Mouse (Mus musculus): ENCODE measurements at regions not wholly inside any gene's neighbourhood (a gene's known extent, or its start where the extent isn't known, plus 50 kb on each side); places are given as distances from the start of the nearest gene placed in this dataset.

DNA sequence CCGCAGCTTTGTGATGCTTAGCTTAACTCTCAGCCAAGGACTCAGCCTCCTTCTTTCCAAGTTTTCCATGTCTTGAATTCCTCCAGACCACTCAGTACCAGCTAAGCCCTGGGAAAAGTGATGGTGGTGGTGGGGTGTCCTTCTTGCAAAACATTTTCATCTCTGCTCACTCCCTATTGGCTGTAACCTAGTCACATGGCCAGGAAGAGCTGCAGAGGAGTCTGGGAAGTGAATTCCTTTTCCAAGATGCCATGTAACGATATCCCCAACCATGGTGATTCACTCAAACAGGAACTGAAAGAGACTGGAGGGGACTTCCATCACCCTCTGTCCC is 69.8 kb upstream of the Npas2 start:
- no peak for ATAC-seq
- no peak for DNase-seq (ENCODE audit: low read depth, low spot score)
- ChIA-PET POLR2A (no interaction called here), CTCF (no interaction called here)
- no peaks in the 10 kb centered on the region for H3K27me3 ChIP-seq
- TF ChIP-seq CTCF (IDR thresholded peaks at IDR 0.05), result no peak
- in situ Hi-C loops (cut with MboI; ENCODE audit: low pct_unique_long_range_greater_than_20kb), result no loop called here

DNA sequence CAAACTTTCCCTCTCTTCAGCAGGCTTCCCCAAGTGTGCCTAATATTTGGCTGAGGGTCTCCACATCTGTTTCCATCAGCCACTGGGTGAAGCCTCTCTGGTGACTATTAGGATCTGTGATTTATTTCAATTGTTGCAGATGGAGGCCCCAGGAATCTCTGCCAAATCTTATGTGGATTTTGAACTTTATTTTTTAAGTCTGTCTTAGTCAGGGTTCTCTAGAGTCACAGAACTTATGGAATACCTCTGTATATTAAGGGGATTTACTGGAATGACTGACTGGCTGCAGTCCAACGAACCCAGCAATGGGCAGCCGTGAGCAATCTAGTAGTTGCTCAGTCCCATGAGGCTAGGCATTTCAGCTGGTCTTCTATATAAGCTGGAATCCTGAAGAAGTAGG is 59.0 kb upstream of the Npas2 start:
- H3K27me3 ChIP-seq, result no peaks in the 10 kb centered on the region
- ATAC-seq (no peak), DNase-seq (ENCODE audit: low read depth, low spot score) (no peak)
- no peak for TF ChIP-seq CTCF (IDR thresholded peaks at IDR 0.05)
- CTCF ChIA-PET, result no interaction called here
- POLR2A ChIA-PET, result no interaction called here
- in situ Hi-C loops (cut with MboI; ENCODE audit: low pct_unique_long_range_greater_than_20kb), result no loop called here

DNA sequence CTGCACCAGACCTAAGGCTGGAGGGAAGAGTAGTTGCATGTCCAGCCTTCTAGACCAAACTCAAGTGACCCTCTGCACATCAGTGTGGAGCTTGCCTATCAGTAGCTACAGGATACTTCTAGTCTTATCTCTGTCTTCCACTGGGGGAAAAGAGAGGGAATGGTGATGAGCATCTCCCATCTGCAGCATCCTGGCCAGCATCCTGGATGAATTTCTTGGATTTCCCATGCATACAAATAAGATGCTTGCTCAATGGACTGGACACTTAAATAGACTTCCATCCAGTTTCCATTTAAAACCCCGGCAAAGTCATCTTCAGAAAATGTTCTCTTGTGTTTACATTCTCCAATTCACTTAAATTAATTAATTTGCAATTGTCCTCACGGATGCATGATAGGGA is 50.5 kb upstream of the Npas2 start:
- no peak for TF ChIP-seq CTCF (IDR thresholded peaks at IDR 0.05)
- ATAC-seq (no peak), DNase-seq (ENCODE audit: low read depth, low spot score) (no peak)
- in situ Hi-C loops (cut with MboI; ENCODE audit: low pct_unique_long_range_greater_than_20kb), result no loop called here
- ChIA-PET CTCF (interaction anchor here (1.5 kb wide), 1 partner anchor 10 kb away, joined by 4 read pairs; no protein-coding TSS in a partner anchor), POLR2A (no interaction called here)
- no peaks in the 10 kb centered on the region for H3K27me3 ChIP-seq

DNA sequence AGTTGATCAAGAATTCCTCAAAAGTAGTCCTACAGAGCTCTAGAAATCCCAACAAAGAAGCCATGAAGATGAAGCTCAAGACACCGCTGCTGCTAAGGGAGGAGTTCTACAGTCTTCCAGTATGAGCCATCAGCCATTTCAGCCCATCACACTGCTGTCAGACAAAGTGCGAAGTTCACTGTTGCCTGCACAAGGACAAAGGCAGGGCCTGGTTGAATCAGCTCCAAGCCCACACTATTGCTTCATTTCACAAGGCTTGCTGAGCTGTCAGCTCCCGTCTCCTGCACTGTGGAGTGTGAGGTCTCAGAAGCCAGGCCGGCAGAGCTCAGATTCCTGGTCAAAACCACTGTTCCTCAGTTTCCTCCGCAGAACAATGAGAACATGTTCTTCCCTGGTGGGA is 49.9 kb upstream of the Npas2 start:
- ATAC-seq (no peak), DNase-seq (ENCODE audit: low read depth, low spot score) (no peak)
- CTCF ChIA-PET, result no interaction called here
- in situ Hi-C loops (cut with MboI; ENCODE audit: low pct_unique_long_range_greater_than_20kb), result no loop called here
- no peak for TF ChIP-seq CTCF (IDR thresholded peaks at IDR 0.05)
- H3K27me3 ChIP-seq, result no peaks in the 10 kb centered on the region
- POLR2A ChIA-PET, result no interaction called here

All from Patski (cell line).